Mouse (Mus musculus): ENCODE measurements at regions not wholly inside any gene's neighbourhood (a gene's known extent, or its start where the extent isn't known, plus 50 kb on each side); places are given as distances from the start of the nearest gene placed in this dataset.

- no peak for DNase-seq
These were observed 58.4 kb upstream of the Pced1b start for GRCm38 (mm10) chr15:97188545-97188944.

- no peak for DNase-seq
These were observed 59.1 kb upstream of the Pced1b start for GRCm38 (mm10) chr15:97187831-97188230.

DNA sequence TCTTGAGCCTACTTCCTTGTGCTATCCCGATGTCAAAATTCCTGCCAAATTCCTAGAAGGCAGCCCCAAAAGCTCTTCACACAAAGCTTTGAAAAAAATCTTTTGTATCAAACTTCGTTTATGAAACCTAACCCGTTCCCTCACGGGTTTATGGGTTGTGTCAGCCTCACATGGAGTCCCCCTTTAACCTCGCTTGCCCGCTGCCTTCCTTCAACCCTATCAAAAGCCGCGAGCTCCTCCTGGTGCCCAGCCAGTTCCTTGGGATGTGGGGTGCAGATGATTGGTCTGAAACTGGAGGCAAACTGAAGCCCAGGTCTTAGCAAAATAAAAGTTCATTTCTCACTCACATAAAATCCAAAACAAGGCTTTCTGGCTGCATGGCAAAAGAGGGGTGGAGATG, 60.9 kb upstream of the Pced1b start:
- DNase-seq = no peak

GRCm38 (mm10) chr15:97182617-97183038, 64.3 kb upstream of the Pced1b start:
- no peak for DNase-seq

DNA sequence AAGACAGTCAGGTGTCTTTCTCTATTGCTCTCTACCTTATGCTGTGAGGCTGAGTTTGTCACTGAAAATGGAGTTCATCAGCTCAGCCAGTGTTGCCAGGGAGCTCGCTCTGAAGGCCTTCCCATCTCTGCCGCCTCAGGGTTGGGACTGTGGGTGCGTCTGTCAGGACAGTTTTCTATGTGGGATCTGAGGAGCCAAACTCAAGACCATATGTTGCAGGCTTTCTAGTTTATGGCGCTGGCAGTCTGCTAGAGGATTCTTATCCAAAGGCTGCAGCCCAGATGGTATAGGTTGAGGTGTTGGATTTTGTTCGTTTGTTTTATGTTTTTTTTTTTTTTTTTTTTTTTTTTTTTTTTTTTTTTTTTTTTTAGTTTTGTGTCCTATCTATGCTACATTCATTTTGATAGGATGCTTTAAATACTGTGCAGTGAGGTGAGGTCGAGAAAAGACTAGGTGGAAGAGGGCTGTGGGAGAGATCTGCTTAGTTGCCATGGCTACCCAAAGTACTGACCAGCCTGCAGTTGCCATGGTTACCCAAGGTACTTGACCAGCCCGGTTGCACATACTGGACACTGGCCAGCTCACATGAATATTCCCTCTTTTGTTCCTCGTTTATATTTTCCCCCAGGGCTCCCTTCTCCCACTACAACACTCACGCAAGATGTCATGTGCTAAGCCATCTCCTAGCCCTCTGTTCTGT, 65.8 kb upstream of the Pced1b start:
- DNase-seq = no peak

DNA sequence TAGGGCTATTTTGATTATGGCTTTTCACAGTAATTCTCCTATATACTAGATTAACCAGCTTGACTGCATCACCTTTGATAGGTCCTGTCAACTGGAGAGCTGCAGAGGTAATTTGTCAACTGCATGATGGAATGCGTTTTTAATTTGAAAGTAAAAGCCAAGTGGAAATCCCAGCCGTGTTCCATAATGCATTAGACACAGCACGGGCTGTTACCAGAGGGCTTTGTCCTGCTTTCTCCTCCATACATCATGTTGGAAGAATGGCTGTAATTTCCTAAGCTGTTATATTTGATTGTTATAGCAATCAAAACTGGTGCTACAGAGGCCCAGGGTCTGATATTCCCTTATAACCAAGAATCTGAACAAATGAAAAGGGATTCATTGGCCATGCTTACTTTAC, 68.6 kb upstream of the Pced1b start:
- no peak for DNase-seq

DNA sequence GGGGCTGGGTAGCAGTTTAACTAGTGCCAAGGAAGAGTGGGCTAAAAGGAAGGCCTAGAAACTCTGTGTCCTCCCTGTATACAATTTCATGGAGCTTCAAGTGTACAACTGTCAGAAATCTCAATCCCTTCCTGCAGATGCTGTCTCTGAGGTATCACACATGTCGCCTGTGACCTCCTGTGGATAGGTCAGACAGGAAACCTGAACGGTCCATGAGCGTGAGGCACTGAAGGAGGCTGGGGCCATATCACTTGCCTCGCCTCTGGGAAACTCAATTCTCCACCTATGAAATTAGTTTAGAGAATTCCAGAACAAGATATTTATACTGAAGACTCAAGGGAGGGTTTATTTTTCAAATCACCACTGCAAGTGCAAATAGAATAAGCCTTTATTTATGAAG, 69.1 kb upstream of the Pced1b start:
- no peak for DNase-seq

DNA sequence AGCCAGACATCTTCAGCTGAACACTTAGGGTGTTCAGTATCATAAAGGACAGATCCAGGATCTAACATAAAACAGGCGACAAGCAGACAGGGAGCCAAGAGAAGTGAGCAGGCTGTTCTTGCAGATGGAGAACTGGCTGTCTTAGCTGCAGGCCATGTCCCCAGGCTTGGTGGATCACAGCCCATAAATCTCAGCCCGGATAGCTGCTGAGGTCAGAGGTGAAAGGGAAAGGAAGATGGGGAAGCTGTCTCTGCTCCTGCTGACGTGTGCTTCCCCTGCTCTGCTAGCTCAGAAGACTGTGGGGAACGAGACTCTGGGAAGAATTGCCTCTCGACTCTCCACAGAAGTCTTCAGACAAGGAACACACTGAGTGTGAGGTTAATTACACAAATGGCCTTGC, 71.9 kb upstream of the Pced1b start:
- DNase-seq = no peak

GRCm38 (mm10) chr15:97173233-97173632, 73.7 kb upstream of the Pced1b start:
- DNase-seq = no peak

DNA sequence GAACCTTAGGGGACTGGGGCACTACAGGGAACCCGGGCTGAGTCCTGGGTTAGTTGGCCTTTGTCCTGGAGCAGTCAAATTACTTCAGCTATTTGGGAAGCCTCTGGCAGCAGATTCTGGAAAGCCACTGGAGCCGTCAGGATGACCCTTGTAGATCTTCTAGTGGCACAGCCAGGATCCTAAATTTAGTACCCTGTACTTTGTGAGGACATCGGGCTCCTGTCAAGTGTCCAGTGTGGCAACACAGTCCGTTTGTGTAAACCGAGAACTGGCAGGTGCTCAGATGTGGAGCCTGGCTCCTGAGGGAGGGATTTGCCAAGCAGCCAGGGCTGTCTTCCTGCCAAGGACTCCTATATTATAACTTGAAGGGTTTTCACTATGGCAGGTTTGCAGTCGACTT, 76.8 kb upstream of the Pced1b start:
- DNase-seq = no peak

- no peak for DNase-seq
These were observed 77.5 kb upstream of the Pced1b start for GRCm38 (mm10) chr15:97169381-97169780.

DNA sequence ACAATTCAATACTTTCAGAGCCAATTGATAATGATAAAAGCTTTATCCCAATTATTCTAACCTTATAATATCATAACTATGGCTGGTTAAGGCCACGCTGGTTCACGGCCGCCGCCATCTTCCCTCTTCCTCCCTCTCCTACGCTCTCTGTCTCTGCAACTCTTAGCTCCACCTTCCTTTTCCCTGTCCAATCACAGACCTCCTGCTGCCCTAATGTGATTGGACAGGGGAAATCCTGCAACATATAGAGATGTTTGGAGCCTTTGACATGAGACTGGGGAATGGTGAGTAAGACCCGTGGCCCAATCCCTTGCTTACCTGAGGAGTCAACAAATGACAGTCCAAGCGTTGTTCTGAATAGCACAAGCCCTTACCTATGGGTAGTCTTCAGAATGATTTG, 79.8 kb upstream of the Pced1b start:
- DNase-seq = no peak

DNA sequence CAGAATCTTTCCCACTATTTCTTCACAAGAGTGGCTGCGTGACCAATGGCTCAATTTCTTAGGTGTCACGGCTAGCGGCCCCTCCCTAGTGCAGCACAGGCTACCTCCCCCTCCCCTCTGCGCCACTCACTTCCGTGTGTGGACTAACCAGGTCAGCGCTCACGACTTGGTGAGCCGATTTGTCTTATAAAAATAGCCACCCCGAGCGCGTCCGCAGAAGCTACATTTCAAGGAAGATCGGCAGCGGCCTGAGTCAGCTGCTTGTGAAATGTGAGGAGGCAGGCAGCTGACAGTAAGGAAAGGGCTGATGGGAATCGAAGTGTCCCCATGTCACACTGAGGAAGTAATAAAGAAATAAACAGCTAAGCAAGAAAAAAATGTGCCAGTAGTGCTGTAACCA, 82.3 kb upstream of the Pced1b start:
- no peak for DNase-seq

DNA sequence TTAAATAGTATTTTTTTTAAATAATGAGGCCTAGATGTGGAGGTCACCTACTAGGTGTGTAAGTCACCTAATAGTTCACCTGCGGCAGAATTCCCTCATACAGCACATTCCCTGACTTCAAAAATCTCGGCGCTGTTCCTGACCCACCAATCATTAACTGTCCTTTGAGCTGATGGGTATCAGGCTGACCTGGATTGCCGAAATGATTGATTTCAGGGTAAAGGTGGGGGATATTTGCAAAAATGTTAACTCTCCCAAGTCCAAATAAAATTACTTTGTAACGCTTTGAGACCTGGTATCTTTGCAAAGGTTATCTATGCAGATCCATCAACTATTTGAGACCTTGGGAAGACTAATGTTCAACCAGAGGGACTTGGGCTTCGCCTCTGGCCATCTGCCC, 82.9 kb upstream of the Pced1b start:
- no peak for DNase-seq

DNA sequence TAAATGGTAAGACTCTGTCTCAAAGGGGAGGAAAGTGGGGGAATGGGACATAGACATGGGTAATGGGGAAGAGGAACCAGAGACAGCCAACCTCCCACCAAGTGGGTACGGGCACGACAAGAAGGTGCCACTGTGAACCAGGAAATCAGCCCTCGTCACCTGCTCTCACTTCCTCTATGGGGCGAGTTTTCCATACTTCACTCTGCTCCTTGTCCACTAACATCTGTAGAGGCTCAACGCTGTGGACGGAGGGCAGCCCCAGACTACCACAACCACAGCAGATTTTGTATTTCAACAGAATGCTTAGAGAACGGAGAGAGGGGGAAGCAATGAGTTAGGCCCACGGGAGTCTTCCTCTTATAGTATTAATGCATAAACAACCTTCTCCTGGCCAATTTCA, 83.8 kb upstream of the Pced1b start:
- no peak for DNase-seq

- DNase-seq = no peak
These were observed 84.6 kb upstream of the Pced1b start for GRCm38 (mm10) chr15:97162305-97162704.

GRCm38 (mm10) chr15:97161530-97161929, 85.4 kb upstream of the Pced1b start:
- no peak for DNase-seq

GRCm38 (mm10) chr15:97152354-97152753, 94.6 kb upstream of the Pced1b start:
- no peak for DNase-seq

GRCm38 (mm10) chr15:97151793-97152192, 95.1 kb upstream of the Pced1b start:
- no peak for DNase-seq

GRCm38 (mm10) chr15:97150983-97151735, 95.4 kb upstream of the Slc38a4 start:
- DNase-seq = no peak

DNA sequence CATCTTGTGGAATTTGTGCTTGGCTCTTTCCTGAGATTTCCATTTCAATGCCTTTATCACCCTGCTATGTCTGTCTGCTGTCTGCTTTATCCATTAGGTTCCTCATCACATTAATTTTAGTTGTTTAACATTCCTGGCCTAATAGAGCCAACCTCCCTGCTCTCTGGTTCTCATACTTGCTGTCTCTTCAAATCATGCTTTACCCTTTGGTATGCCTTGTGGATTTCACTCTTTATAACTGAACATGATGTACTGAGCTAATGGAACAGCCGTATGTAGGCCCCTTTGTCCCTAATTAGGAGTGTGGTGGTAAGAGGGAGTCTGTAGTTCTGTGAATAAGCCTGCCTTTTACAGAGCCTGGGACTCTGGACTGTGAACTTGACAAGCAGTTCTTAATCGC, 86.2 kb upstream of the Slc38a4 start:
- DNase-seq = no peak

DNA sequence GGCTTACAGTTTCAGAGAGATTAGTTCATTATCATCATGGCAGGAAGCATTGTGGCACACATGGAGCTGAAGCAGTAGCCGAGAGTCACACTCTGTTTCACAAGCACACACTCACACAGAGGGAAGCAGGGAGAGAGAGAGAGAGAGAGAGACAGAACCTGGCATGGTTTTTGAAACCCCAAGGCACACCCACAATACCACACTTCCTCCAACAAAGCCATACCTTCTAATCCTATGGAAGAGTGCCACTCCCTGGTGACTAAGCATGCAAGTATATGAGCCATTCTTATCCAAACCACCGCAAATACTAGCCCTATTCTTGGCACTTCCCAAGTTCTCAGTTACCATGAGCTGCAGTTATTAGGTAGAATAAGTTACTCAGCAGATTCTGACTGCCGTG, 82.5 kb upstream of the Slc38a4 start:
- DNase-seq = no peak

DNA sequence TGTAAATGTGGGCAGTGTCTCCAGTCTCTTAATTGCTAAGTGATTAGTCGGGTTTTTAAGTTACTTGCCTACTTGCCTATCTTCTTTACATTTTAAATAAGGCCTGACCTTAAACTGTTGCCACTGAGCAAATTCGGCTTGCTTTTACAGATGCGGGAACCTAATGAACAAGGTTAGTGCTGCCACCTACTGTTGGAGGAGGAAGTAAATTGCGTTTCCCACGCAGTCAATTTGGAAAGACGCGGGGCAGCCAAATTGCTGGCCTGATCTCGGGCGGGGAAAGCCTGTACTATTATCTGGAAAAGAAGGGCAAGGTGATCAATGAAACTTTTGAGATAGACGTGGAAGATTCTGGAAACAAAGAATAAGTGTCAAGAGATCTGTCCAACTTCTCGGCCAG, 79.5 kb upstream of the Slc38a4 start:
- peak; percentile 47 for DNase-seq

DNA sequence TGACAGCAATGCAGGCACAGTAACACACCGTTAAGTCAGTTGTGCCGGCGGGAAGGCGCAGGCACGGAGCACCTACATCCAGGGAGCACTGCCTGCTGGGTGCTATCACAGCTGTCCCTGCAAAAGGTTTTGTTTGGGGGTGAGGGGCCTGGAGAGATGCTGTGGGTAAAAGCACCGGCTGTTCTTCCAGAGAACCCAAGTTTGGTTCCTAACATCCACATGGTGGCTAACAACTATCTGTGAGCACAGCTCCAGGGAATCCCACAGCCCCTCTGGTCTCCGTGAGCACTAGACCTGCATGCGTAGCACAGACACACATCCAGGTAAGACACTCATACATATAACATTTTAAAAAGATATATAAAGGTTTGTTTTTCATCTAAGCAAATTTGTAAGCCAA, 72.0 kb upstream of the Slc38a4 start:
- DNase-seq = no peak

Measured in thymus, postnatal 4 days (tissue).